Mouse (Mus musculus): Measurements from ENCODE around the gene Micall1. TPM values are rescaled to one million over a fixed set of nuclear protein-coding genes. Genes with fewer than 3 reads are reported as not detected.

The Micall1 gene
- polyA plus RNA-seq, 1 experiment from 2014 or later, result 4.9 TPM

DNA sequence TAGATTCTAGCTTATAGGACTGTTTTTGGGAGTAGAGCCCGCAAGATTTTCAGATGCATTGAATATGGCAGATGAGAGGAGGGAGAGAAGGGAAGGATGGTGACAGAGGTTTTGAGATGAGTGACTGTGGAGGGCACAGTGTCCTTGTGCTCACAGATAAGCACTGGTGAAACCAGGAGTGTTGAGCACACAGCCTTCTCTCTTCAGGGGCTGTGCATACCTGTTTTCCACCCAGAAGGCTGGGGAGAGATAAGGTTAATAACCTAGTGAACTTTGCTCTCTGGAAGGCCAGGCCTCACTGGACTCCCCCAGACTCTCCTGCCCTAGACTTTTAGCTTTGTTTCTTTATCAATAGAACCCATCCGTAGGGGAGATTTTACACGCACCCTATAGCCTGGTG is 40.3 kb upstream of the Micall1 start:
- Histone ChIP-seq H3K4me1 (ENCODE audit: control insufficient read depth, insufficient read depth, low read length) (no peaks in the 10 kb centered on the region; the same call in 1 of the 2 replicates), H3K27ac (replicated peaks; ENCODE audit: low read depth, low read length) (no peak overlapping the region), H3K9ac (replicated peaks; ENCODE audit: low read length) (no peak overlapping the region), H3K4me2 (ENCODE audit: low read depth, low read length) (no peak overlapping the region), H3K4me3 (ENCODE audit: low read depth, low read length) (no peak overlapping the region), H3K27me3 (ENCODE audit: control insufficient read depth, insufficient read depth, low read length) (no peaks in the 10 kb centered on the region), H3K36me3 (replicated peaks; ENCODE audit: control insufficient read depth, insufficient read depth, low read depth, low read length) (no peaks in the 10 kb centered on the region), H3K9me3 (replicated peaks; ENCODE audit: control insufficient read depth, low read length) (no peaks in the 10 kb centered on the region)
- DNase-seq (ENCODE audit: low spot score) (no peak), ATAC-seq (replicated peaks; ENCODE audit: insufficient number of reproducible peaks, low FRiP score, low TSS enrichment, low read depth) (no peak)
- 81% methylated on average over 3 of the region's 3 CpGs for WGBS

GRCm38 (mm10) chr15:79071117-79072039 is 37.3 kb upstream of the Micall1 start:
- Histone ChIP-seq H3K4me1 (ENCODE audit: control insufficient read depth, insufficient read depth, low read length) (no peaks in the 10 kb centered on the region; the same call in none of the 2 replicates), H3K36me3 (replicated peaks; ENCODE audit: control insufficient read depth, insufficient read depth, low read depth, low read length) (no peaks in the 10 kb centered on the region), H3K27ac (replicated peaks; ENCODE audit: low read depth, low read length) (no peak overlapping the region), H3K27me3 (ENCODE audit: control insufficient read depth, insufficient read depth, low read length) (no peaks in the 10 kb centered on the region), H3K4me3 (ENCODE audit: low read depth, low read length) (no peak overlapping the region), H3K4me2 (ENCODE audit: low read depth, low read length) (no peak overlapping the region), H3K9me3 (replicated peaks; ENCODE audit: control insufficient read depth, low read length) (no peaks in the 10 kb centered on the region), H3K9ac (replicated peaks; ENCODE audit: low read length) (no peak overlapping the region)
- ATAC-seq (replicated peaks; ENCODE audit: insufficient number of reproducible peaks, low FRiP score, low TSS enrichment, low read depth), result no peak
- 73% methylated on average over 5 of the region's 5 CpGs for WGBS
- DNase-seq (ENCODE audit: low spot score), result peak; percentile 46

- ATAC-seq (replicated peaks; ENCODE audit: insufficient number of reproducible peaks, low FRiP score, low TSS enrichment, low read depth), result no peak
- no peak overlapping the region for H3K4me2 ChIP-seq (ENCODE audit: low read depth, low read length)
- no peaks in the 10 kb centered on the region for H3K27me3 ChIP-seq (ENCODE audit: control insufficient read depth, insufficient read depth, low read length)
Measured at GRCm38 (mm10) chr15:79073752-79074151, 34.9 kb upstream of the Micall1 start.

DNA sequence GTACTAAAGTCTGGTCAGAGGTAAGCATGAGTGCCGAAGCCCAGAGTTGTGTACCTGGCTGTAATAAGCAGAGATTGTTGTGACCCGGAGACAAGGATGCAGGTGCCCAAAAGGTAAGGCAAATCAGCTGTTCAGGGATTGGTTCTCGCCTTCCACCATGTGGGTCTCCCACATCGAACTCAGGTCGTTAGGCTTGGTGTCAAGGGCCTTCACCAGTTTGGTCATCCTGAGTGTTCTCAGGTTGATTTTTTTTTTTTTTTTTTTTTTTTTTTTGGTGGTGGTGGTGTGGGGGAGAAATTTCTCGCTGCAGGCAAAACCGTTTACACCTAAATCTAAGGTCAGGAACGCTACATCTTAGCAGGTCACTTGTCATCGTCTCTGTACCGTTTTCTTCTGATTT is 34.3 kb upstream of the Micall1 start:
- H3K27ac ChIP-seq (replicated peaks; ENCODE audit: low read depth, low read length), result peak overlapping the region; percentile 42
- no peaks in the 10 kb centered on the region for H3K9me3 ChIP-seq (replicated peaks; ENCODE audit: control insufficient read depth, low read length)
- H3K27me3 ChIP-seq (ENCODE audit: control insufficient read depth, insufficient read depth, low read length), result no peaks in the 10 kb centered on the region
- ATAC-seq (replicated peaks; ENCODE audit: insufficient number of reproducible peaks, low FRiP score, low TSS enrichment, low read depth) (no peak), DNase-seq (ENCODE audit: low spot score) (no peak)
- H3K4me3 ChIP-seq (ENCODE audit: low read depth, low read length), result peak overlapping the region; percentile 94
- H3K4me2 ChIP-seq (ENCODE audit: low read depth, low read length), result peak overlapping the region; percentile 65
- peak overlapping the region; percentile 79 for H3K9ac ChIP-seq (replicated peaks; ENCODE audit: low read length)
- H3K4me1 ChIP-seq (ENCODE audit: control insufficient read depth, insufficient read depth, low read length), result no peaks in the 10 kb centered on the region; the same call in 1 of the 2 replicates
- peaks cover 9% of the 10 kb centered on the region for H3K36me3 ChIP-seq (replicated peaks; ENCODE audit: control insufficient read depth, insufficient read depth, low read depth, low read length)
- 33% methylated on average over 10 of the region's 10 CpGs for WGBS

More at GRCm38 (mm10) chr15:79073752-79074151, 34.9 kb upstream of the Micall1 start:
- Histone ChIP-seq H3K9me3 (replicated peaks; ENCODE audit: control insufficient read depth, low read length) (no peaks in the 10 kb centered on the region), H3K36me3 (replicated peaks; ENCODE audit: control insufficient read depth, insufficient read depth, low read depth, low read length) (peaks cover 9% of the 10 kb centered on the region), H3K27ac (replicated peaks; ENCODE audit: low read depth, low read length) (no peak overlapping the region), H3K9ac (replicated peaks; ENCODE audit: low read length) (no peak overlapping the region), H3K4me1 (ENCODE audit: control insufficient read depth, insufficient read depth, low read length) (no peaks in the 10 kb centered on the region; the same call in 1 of the 2 replicates), H3K4me3 (ENCODE audit: low read depth, low read length) (no peak overlapping the region)
- DNase-seq (ENCODE audit: low spot score), result no peak

- peak; percentile 78 for ATAC-seq (replicated peaks; ENCODE audit: insufficient number of reproducible peaks, low FRiP score, low TSS enrichment, low read depth)
- H3K4me3 ChIP-seq (ENCODE audit: low read depth, low read length), result peak within 1 kb of the TSS; percentile 94
- peak within 1 kb of the TSS; percentile 42 for H3K27ac ChIP-seq (replicated peaks; ENCODE audit: low read depth, low read length)
- no peaks in the 10 kb centered on the region; the same call in 1 of the 2 replicates for H3K4me1 ChIP-seq (ENCODE audit: control insufficient read depth, insufficient read depth, low read length)
- peak within 1 kb of the TSS; percentile 65 for H3K4me2 ChIP-seq (ENCODE audit: low read depth, low read length)
- no peaks in the 10 kb centered on the region for H3K9me3 ChIP-seq (replicated peaks; ENCODE audit: control insufficient read depth, low read length)
- under 1% methylated on average over 49 of the region's 49 CpGs for WGBS
- DNase-seq (ENCODE audit: low spot score), result peak; percentile 93
- H3K36me3 ChIP-seq (replicated peaks; ENCODE audit: control insufficient read depth, insufficient read depth, low read depth, low read length), result peaks cover 9% of the 10 kb centered on the region
- no peaks in the 10 kb centered on the region for H3K27me3 ChIP-seq (ENCODE audit: control insufficient read depth, insufficient read depth, low read length)
- peak within 1 kb of the TSS; percentile 79 for H3K9ac ChIP-seq (replicated peaks; ENCODE audit: low read length)
Measured at GRCm38 (mm10) chr15:79074913-79075532, 33.7 kb upstream of the Micall1 start, which contains the start of gene Eif3l. TSS of gene Eif3l (plus strand) at chr15:79075179.

- Histone ChIP-seq H3K4me3 (ENCODE audit: low read depth, low read length) (peak overlapping the region; percentile 94), H3K36me3 (replicated peaks; ENCODE audit: control insufficient read depth, insufficient read depth, low read depth, low read length) (peaks cover 9% of the 10 kb centered on the region), H3K9me3 (replicated peaks; ENCODE audit: control insufficient read depth, low read length) (no peaks in the 10 kb centered on the region), H3K27ac (replicated peaks; ENCODE audit: low read depth, low read length) (no peak overlapping the region), H3K4me1 (ENCODE audit: control insufficient read depth, insufficient read depth, low read length) (no peaks in the 10 kb centered on the region; the same call in 1 of the 2 replicates), H3K9ac (replicated peaks; ENCODE audit: low read length) (peak overlapping the region; percentile 79), H3K27me3 (ENCODE audit: control insufficient read depth, insufficient read depth, low read length) (no peaks in the 10 kb centered on the region), H3K4me2 (ENCODE audit: low read depth, low read length) (peak overlapping the region; percentile 65)
- DNase-seq (ENCODE audit: low spot score), result no peak
- WGBS, result 38% methylated on average over 15 of the region's 15 CpGs
- no peak for ATAC-seq (replicated peaks; ENCODE audit: insufficient number of reproducible peaks, low FRiP score, low TSS enrichment, low read depth)
Measured at GRCm38 (mm10) chr15:79075658-79076365, 32.9 kb upstream of the Micall1 start.

DNA sequence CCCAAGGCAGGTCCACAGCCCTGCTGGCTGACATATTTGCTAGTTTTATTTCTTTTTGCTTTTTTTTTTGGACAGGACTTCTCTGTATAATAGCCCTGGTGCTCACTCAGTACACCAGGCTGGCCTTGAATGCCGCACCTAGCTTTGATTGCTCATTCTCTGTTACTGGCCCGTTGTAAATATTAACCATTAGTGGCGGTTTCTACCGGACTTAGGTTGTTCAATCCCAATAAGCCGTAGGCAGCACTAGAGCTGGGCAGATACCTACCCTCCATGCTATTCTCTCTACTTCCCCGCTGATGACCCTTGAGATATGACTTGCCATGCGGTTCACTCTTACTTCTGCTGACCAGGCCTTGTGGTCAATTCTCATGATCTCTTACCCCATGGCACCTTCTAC is 29.1 kb upstream of the Micall1 start:
- no peak for DNase-seq (ENCODE audit: low spot score)

More for the DNA sequence above, 29.1 kb upstream of the Micall1 start:
- 96% methylated on average over 7 of the region's 7 CpGs for WGBS
- peaks cover 28% of the 10 kb centered on the region for H3K36me3 ChIP-seq (replicated peaks; ENCODE audit: control insufficient read depth, insufficient read depth, low read depth, low read length)
- no peaks in the 10 kb centered on the region; the same call in 1 of the 2 replicates for H3K4me1 ChIP-seq (ENCODE audit: control insufficient read depth, insufficient read depth, low read length)
- ATAC-seq (replicated peaks; ENCODE audit: insufficient number of reproducible peaks, low FRiP score, low TSS enrichment, low read depth), result no peak
- no peaks in the 10 kb centered on the region for H3K9me3 ChIP-seq (replicated peaks; ENCODE audit: control insufficient read depth, low read length)
- H3K27me3 ChIP-seq (ENCODE audit: control insufficient read depth, insufficient read depth, low read length), result no peaks in the 10 kb centered on the region
- no peak overlapping the region for H3K4me3 ChIP-seq (ENCODE audit: low read depth, low read length)
- no peak overlapping the region for H3K27ac ChIP-seq (replicated peaks; ENCODE audit: low read depth, low read length)
- H3K9ac ChIP-seq (replicated peaks; ENCODE audit: low read length), result no peak overlapping the region
- no peak overlapping the region for H3K4me2 ChIP-seq (ENCODE audit: low read depth, low read length)
